Mouse (Mus musculus) B cell, adult 2 months (primary cell): ENCODE data around the gene Ugt2a3.
"Not testable (repeated sequence)": the region's sequence is repeated elsewhere in the genome, so short reads cannot be mapped to it uniquely, and the experiment has no call there.

Source experiments
- DNase-seq, 2 experiments: peaks; one replicate each; pipeline ENCODE4 v3.0.0; 2022

Ugt2a3 gene

GRCm38 (mm10) chr5:87336961-87337697 lies at the start of gene Ugt2a3:
Ugt2a3 (minus strand) TSS chr5:87337195.
- DNase-seq = no peak

- no peak for DNase-seq
These were observed 43.2 kb upstream of the Ugt2a3 start for GRCm38 (mm10) chr5:87380234-87380633.

GRCm38 (mm10) chr5:87379825-87380224 lies 42.8 kb upstream of the Ugt2a3 start:
- no peak for DNase-seq

- no peak for DNase-seq
These were observed 38.9 kb upstream of the Ugt2a3 start for GRCm38 (mm10) chr5:87375874-87376383.

GRCm38 (mm10) chr5:87373502-87373863 lies 36.5 kb upstream of the Ugt2a3 start:
- DNase-seq = no peak

DNA sequence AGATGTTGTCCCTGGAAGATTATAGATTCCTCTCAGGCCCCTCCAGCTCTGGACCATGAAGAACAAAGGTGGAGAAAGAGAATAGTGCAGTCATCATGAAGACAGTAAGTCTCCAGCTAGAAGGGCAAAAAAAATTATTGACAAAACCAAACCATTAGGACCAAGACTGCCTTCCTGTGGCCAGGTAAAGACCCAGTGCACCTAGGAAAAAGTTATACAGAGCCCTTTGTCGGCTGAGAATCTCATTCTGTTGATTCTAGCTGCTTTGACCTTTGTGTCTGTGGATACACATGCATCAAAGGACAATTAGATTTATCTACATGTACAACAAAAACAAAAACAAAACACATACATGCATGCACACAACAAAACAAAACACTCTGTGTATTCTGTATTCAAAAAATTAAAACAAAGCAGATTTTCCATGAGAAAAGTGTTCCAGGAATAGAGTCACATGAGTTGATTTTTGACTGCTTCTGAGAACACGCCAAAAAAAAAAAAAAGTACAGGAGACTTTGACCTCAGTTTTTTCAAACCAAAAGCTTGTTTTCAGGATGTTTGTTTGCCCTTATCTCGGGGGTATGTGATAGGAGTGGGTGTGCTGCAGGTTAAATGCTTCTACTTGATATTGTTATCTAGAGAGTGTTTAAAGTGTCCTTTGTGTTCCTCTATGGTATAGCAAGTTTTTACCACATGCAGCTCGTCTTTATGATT lies 36.0 kb upstream of the Ugt2a3 start:
- not testable (repeated sequence) for DNase-seq

DNA sequence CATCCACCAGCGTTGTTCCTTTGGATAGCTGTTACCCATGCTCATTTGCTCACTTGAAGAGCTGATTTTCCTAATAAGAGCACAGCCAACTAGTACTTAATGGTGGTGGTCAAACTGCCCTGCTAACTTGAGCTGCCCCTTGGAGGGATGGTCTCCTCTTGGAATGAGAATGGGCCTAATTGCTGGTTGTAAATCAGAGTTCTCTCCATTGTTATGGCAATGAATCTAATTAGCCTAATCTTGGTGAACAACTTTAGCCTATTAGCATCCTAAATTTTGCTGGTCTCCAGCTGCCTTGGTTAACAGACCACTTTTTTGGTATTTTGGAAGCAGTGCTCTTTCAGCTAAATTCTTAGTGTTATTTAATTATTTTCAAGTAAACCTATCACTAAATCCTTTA lies 13.4 kb upstream of the Ugt2a3 start:
- no peak for DNase-seq

- DNase-seq = not testable (repeated sequence)
These were observed 12.2 kb upstream of the Ugt2a3 start for GRCm38 (mm10) chr5:87349150-87349549.

GRCm38 (mm10) chr5:87347479-87348078 lies 10.6 kb upstream of the Ugt2a3 start:
- DNase-seq = not testable (repeated sequence)

DNA sequence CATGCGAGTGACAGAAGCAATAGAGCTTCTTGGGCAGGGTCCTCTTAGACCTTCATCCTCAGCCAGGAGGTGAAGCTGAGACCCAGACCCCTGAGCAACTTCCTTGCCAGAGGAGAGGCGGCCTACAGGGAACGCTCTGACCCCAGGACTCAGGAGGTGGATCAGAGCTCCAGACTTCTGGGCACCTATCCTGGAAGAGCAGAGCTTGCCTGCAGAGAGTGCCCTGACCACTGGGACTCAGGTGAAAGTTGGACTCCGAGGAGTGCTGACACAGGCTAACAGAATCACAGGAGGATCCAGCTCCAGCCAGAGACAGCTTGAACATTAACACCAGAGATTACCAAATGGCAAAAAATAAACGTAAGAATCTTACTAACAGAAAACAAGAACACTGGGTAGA lies 3.5 kb upstream of the Ugt2a3 start:
- DNase-seq = no peak

DNA sequence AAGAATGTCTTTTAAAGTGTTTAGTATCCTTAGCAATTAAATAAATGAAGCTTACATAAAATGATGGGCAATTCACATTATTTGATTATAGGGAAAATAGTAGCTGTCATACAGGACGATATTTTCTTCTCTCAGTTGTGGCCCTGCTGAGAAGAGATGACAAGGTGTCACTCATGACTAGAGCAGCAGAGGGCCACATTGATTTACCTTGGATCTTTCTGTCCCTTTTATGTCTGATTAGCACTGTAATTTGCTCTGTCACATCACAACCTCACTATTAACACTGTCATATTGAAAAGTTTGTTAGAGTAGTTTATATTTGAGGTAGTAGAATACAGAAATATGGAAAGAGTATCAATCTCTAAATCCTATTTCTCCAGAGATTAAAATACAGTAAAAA lies 1.8 kb downstream of the Ugt2a3 start:
- DNase-seq = no peak

DNA sequence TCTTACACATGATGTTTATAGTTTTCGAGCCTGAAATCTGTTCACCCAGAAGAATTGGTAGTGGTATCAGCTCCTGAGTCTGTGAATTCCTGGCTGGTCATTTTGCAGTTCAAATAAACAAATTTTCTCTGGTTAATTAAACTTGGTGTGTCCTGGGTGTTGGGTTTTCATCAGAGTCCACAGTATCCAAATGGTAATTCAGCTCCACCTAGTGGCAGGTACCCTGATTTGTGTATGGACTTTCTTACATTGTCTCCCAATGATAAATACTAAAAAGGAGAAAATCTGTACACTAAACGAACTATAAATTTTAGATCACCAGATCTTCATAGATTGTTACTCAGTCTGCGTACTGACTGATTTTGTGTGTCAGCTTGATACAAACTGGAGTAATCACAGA lies 3.4 kb downstream of the Ugt2a3 start:
- DNase-seq = no peak

- DNase-seq = no peak
These were observed 25.6 kb downstream of the Ugt2a3 start for GRCm38 (mm10) chr5:87311392-87311791.

DNA sequence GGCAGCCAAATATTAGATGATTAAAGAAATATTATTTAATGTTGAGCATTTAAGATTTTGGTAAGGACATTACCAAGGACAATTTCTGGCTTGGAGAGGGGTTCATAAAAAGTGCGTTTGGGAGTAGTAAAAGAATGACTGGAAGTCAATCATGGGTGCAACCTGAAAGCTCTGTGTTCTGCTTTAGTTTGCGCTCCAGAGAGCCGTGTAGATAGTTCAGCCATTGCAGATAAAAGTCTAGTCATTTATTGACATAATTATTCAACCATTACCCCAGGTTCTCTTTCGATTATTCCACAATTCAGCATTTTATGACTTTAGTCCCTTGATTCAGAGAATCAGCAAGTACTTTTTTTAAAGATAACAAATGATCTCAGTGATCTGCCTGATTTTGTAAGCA lies 50.8 kb downstream of the Ugt2a3 start:
- DNase-seq = not testable (repeated sequence)

DNA sequence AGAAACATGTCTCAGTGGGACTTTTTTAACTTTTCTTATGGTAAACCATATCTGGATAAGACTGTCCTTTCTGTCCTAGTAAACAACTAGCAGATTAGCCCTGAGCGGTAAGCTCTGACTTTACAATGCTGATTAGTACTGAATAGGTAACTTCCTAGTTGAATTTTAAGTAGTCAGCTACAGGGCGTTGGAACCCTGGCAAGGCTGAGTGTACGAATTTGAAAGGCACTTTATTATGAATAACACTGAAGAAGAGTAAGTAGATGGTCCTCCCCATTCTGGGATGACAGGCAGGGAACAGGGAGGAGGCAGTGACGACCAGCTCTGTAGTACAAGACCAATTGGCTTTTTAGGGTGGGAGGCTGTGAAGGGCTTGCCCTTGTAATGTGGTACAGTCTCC lies 61.0 kb downstream of the Ugt2a3 start:
- not testable (repeated sequence) for DNase-seq

GRCm38 (mm10) chr5:87275581-87275980 lies 61.4 kb downstream of the Ugt2a3 start:
- no peak for DNase-seq
